Mouse (Mus musculus): ENCODE measurements at regions not wholly inside any gene's neighbourhood (a gene's known extent, or its start where the extent isn't known, plus 50 kb on each side); places are given as distances from the start of the nearest gene placed in this dataset.
"Not testable (repeated sequence)": the region's sequence is repeated elsewhere in the genome, so short reads cannot be mapped to it uniquely, and the experiment has no call there.

DNA sequence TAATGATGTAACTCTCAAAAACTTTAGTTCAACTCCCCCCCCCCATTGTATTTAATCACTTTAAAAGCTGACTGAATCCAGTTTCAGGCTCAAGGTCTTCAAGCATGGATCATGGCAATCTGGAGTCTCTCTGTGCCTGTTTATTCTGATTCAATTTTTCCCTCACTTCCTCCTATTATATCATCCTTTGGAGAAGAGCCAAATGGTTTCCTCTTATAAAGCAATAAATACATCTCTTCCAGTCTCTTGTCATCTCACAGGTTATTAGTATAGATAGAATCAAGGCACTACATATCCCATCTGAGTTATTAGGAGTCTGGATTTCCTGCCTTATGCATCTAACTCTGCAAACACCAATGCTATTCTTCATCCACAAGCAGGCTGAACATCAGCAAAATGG lies 530.2 kb upstream of the Pdcd1 start:
- no peak for DNase-seq (ENCODE audit: low read depth)

- peak; percentile 91 for DNase-seq (ENCODE audit: low read depth)
Measured at GRCm38 (mm10) chr1:94581650-94582405, 529.5 kb upstream of the Pdcd1 start.

DNA sequence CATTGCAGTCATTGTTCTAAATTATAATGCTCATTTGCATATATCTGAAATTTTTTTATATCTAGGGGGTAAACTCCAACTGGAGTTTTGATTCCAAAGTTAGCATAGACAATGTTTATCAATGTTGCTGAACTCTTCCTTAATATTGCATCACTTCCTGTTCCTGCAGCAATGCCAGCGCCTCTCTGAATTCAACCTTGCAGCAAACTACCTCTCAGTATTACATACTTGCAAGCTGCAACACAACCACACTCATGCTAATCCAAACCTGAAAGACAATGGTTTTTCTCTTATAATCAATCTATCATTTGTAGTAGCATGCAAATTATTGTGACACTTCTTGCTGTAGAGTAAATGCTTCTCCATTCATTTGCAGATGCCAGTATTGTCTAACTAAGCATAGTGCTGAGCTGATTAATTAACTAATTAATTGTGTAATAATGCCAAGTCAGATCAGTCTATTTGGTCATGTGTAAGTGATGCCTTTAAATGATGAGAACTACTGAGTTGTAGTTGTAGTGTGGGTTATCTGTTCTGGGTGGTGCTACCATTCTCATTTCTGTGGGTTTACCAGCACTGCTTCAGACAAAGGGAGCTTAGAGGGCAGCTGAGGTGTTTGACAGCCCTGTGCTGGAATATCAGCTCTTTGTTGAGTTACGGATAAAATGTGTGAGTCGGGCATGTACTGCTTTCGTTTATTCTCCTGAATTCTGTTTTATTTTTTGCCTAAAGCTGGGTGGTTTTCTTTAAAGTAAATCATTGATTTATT lies 480.6 kb upstream of the Pdcd1 start:
- peak; percentile 6 for DNase-seq (ENCODE audit: low read depth)

DNA sequence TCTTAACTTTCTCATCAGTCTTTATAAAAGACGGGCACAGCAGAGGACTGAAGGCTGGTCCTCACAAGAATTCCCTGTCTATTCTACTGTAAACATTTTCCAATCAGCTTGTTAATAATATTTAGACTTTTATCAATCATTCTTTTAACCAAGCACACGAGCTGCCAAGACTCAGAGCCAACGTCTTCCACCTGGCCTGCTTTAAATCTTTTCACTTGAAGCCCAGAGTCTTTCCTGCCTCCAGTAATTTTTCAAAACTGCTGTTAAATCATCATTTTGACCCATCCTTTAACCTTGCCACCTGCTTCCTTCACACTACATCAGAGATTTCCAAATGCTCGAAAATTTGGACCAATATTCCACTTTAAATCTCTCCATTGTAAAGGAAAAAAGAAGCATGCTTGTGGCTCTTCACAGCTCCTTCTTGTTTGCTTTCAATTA lies 451.7 kb upstream of the Pdcd1 start:
- no peak for DNase-seq (ENCODE audit: low read depth)

- DNase-seq (ENCODE audit: low read depth): no peak
Measured at GRCm38 (mm10) chr1:94503379-94504079, 451.2 kb upstream of the Pdcd1 start.

DNA sequence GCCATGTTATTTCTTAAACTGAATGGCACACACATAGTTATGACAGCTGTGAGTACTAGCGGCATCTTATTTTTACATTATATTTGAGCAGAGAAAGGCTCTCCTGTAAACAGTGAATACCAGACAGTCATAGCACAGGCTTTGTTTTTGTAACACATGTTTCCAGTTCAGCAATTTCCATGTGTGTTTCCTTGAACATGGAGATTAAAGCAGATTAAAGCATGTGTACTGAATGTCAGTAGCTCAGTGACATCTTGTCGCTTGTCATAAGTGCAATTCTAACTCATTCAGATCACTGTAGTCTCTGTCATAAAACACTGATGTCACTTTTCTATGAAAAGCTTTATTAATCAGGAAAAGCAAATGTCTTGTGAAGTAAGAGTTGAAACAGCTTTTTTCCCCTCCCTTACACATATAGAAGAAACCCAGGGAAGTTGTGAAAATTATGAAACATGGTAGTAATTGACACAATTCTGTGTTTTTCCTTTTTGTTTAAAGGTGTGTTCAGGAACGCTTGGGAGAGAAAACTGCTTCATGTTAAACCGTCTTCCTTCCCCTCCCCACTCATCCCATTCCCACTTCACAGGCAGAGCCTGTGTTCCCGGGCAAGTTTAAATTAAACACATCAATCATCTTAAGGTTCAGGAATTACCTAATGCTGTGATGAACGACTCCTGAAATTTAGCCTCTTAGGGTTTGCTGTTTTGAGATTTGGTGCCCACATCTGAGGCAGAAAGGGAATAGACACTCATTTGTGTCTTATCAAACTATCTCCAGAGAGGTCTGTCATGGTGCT lies 449.9 kb upstream of the Pdcd1 start:
- DNase-seq (ENCODE audit: low read depth): no peak

DNA sequence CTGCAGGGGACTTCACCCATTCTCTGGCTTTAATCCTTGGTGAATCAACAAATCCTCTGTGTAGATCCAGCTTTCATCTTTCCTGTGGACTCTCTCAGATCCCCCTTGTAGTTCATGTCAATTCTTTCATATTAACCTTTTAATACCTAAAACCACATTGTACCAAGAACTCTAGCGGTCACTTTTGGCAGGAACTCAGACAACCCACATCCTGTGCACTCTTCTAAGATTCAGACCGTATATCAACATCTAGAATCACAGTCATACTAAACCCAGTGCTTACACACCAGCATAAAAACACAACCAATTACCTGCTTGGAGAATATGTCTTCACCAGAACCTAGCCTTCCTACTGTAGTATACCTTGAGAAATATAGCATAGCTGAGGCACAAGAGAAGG lies 444.6 kb upstream of the Pdcd1 start:
- DNase-seq (ENCODE audit: low read depth): peak; percentile 56

DNA sequence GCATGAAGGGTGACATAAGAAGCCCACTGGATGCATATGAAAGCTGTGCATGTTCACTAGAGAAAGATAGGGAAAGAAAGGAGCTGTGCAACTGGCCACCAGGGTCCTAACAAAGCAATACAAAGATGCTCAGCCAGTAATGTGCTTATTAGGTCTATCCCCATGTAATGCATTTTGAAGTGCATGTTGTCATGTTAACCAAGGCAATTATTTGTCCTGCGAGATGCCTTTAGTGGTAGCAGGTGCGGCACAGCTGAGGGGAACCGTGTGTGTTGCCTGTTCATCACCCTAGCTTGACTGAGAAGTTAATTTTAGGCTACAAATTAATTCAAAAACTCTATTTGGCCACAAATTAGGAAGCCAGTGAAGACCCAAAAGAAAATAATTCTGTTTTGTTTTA lies 444.0 kb upstream of the Pdcd1 start:
- DNase-seq (ENCODE audit: low read depth): no peak

- DNase-seq (ENCODE audit: low read depth): peak; percentile 9
Measured at GRCm38 (mm10) chr1:94487062-94487461, 434.7 kb upstream of the Pdcd1 start.

- DNase-seq (ENCODE audit: low read depth): not testable (repeated sequence)
Measured at GRCm38 (mm10) chr1:94469834-94470233, 417.5 kb upstream of the Pdcd1 start.

GRCm38 (mm10) chr1:94423731-94424130 lies 371.4 kb upstream of the Pdcd1 start:
- no peak for DNase-seq (ENCODE audit: low read depth)

DNA sequence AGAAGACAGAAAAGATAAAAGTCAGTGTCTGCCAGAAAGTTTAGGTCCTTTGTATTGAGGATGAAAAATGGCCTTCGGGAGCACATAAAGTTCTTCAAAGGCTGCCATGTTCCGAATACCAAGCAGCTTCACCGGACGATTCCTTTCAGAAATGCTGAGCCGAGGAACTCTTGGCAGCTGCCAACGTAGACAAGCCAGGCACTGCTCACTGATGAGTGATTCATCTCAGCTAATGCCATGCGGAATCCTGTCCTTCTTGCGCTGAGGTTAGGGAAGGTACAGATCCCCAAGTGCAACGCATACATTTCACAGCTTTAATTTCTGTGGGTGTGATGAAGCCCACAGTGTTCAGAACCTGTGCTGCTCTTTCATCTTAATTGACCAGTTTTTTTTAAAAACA lies 360.7 kb upstream of the Pdcd1 start:
- DNase-seq (ENCODE audit: low read depth): no peak

DNA sequence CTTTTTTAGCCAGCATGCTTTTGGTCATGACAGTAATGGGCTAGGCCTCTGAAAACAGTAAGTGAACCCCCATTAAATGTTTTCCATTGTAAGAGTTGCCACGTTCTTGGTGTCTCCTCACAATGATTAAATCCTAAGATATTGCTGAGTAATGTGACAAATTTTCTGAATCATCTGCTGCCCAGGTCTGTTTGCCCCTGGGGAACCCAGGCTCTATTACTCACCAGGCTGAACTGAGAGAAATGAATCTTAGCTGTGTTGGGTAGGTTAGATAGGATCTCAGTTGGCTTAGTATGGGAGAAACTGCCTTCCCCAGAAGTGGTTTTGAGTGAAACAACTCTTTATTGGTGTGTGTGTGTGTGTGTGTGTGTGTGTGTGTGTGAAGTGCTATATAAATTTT lies 314.3 kb upstream of the Pdcd1 start:
- DNase-seq (ENCODE audit: low read depth): no peak

- DNase-seq (ENCODE audit: low read depth): no peak
Measured at GRCm38 (mm10) chr1:94356996-94357395, 304.6 kb upstream of the Pdcd1 start.

- DNase-seq (ENCODE audit: low read depth): no peak
Measured at GRCm38 (mm10) chr1:94355873-94356272, 303.5 kb upstream of the Pdcd1 start.

DNA sequence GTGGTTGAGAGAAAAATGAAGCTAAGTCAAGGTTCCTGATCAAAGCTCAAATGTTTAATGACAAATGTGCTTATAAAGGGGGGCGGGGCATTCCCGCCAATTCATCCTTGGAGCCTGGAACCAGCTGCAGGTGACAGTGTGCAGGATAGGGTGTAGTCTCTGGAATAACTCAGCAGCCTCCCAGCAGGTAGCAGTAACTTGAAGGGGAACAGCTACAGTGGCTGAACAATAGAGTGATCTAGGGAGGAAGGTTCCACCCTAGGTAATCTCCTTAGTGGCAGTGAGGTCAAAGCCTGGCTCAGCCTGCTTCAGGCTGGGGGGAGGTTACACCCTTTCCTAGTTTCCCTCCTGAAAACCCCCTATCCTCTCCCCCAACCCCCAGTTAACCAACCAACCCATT lies 290.2 kb upstream of the Pdcd1 start:
- DNase-seq (ENCODE audit: low read depth): no peak

DNA sequence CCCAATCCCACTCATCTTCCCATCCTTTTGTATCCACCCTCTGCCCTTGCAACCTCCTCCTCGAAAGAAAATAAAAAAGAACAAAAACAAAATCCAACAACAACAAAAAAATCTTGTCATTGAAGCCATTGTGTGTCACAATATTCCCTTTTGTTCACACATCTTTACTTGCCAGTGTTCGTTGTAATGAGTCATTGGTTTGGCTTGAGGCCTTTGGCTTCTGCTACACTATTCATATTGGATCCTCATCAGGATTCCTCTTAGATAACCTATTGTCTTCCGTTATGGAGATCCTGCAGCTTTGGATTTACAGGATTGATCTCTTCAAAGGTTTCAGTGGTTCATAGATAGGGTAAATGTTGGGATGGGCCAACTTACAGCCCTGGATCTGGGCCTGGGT lies 288.9 kb upstream of the Pdcd1 start:
- DNase-seq (ENCODE audit: low read depth): no peak

- DNase-seq (ENCODE audit: low read depth): no peak
Measured at GRCm38 (mm10) chr1:94318029-94318428, 265.7 kb upstream of the Pdcd1 start.

- DNase-seq (ENCODE audit: low read depth): no peak
Measured at GRCm38 (mm10) chr1:94298395-94298794, 246.0 kb upstream of the Pdcd1 start.

- no peak for DNase-seq (ENCODE audit: low read depth)
Measured at GRCm38 (mm10) chr1:94272569-94272968, 220.2 kb upstream of the Pdcd1 start.

- no peak for DNase-seq (ENCODE audit: low read depth)
Measured at GRCm38 (mm10) chr1:94263313-94263712, 211.0 kb upstream of the Pdcd1 start.

- no peak for DNase-seq (ENCODE audit: low read depth)
Measured at GRCm38 (mm10) chr1:94235426-94235825, 183.1 kb upstream of the Pdcd1 start.
